Mouse (Mus musculus) midbrain, embryonic 15.5 days (tissue): ENCODE measurements around the gene Lmln. TPM values are rescaled to one million over a fixed set of nuclear protein-coding genes. Genes with fewer than 3 reads are reported as not detected.
"Not testable (repeated sequence)": the region's sequence is repeated elsewhere in the genome, so short reads cannot be mapped to it uniquely, and the experiment has no call there.

Source experiments
- ATAC-seq: fragments of 200-750 bp; cut with Nextera tagmentation; replicated peaks from 2 replicates; pipeline ENCODE4 v1.8.0; 2017; ENCODE audit warnings: moderate TSS enrichment
- H3K27ac ChIP-seq: fragments of 300-500 bp; sonication (generic); 2 replicates; pipeline ENCODE4 v1.5.1; 2015; ENCODE audit warnings: mild to moderate bottlenecking, inconsistent platforms
- H3K27me3 ChIP-seq: fragments of 300-500 bp; sonication (generic); replicated peaks from 2 replicates; pipeline ENCODE4 v1.6.1; 2015; ENCODE audit warnings: inconsistent platforms
- H3K36me3 ChIP-seq: fragments of 300-500 bp; sonication (generic); replicated peaks from 2 replicates; pipeline ENCODE4 v1.6.1; 2015; ENCODE audit warnings: inconsistent platforms
- H3K4me1 ChIP-seq: fragments of 300-500 bp; sonication (generic); 2 replicates; pipeline ENCODE4 v1.6.1; 2015; ENCODE audit warnings: inconsistent platforms
- H3K4me2 ChIP-seq: fragments of 300-500 bp; sonication (generic); 2 replicates; pipeline ENCODE4 v1.6.1; 2015; ENCODE audit warnings: inconsistent platforms, mild to moderate bottlenecking, moderate library complexity
- H3K4me3 ChIP-seq: fragments of 300-500 bp; sonication (generic); 2 replicates; pipeline ENCODE4 v1.5.1; 2015; ENCODE audit warnings: mild to moderate bottlenecking, inconsistent platforms
- H3K9ac ChIP-seq: fragments of 300-500 bp; sonication (generic); 2 replicates; pipeline ENCODE4 v1.6.1; 2015; ENCODE audit warnings: mild to moderate bottlenecking, inconsistent platforms
- H3K9me3 ChIP-seq: fragments of 300-500 bp; sonication (generic); 2 replicates; pipeline ENCODE4 v1.6.1; 2016; ENCODE audit warnings: inconsistent platforms
- WGBS: fragments of 180-500 bp; shearing (Covaris S2); methylation state at CpG from one replicate; pipeline ENCODE4 v1.1.7; 2015; ENCODE audit warnings: mixed read lengths; 5-methylcytosine and 5-hydroxymethylcytosine counted together
- polyA plus RNA-seq: library from polyadenylated mRNA; unstranded; fragments of >200 nt; fragmentation: Nextera tagmentation; extraction: Ambion mirVana; gene quantifications from 2 replicates; pipeline ENCODE4 v1.2.1, GENCODE M21; 2015

The Lmln gene
- polyA plus RNA-seq, 1 experiment from 2014 or later, result 5.1 TPM

- ATAC-seq, result no peak
Observed at GRCm38 (mm10) chr16:33085666-33086065, 23.3 kb downstream of the Lmln start.

GRCm38 (mm10) chr16:33113726-33114125 lies 51.4 kb downstream of the Lmln start:
- WGBS, result 19% methylated on average over 4 of the region's 4 CpGs

More at GRCm38 (mm10) chr16:33085666-33086065, 23.3 kb downstream of the Lmln start:
- WGBS, result 89% methylated on average over 8 of the region's 8 CpGs
- peaks cover 9% of the 10 kb centered on the region for H3K36me3 ChIP-seq
- H3K4me3 ChIP-seq, result no peak overlapping the region
- H3K9ac ChIP-seq, result no peak overlapping the region
- no peaks in the 10 kb centered on the region for H3K4me1 ChIP-seq
- no peaks in the 10 kb centered on the region for H3K27me3 ChIP-seq
- no peaks in the 10 kb centered on the region for H3K9me3 ChIP-seq
- no peak overlapping the region for H3K27ac ChIP-seq
- H3K4me2 ChIP-seq, result no peak overlapping the region

GRCm38 (mm10) chr16:33123373-33123772 lies 61.1 kb downstream of the Lmln start:
- no peak for ATAC-seq
- 90% methylated on average over 8 of the region's 8 CpGs for WGBS

More at GRCm38 (mm10) chr16:33113726-33114125, 51.4 kb downstream of the Lmln start:
- Histone ChIP-seq H3K27ac (no peak overlapping the region), H3K9me3 (no peaks in the 10 kb centered on the region), H3K4me2 (no peak overlapping the region), H3K27me3 (no peaks in the 10 kb centered on the region), H3K4me1 (peaks cover 5% of the 10 kb centered on the region), H3K36me3 (peaks cover 13% of the 10 kb centered on the region; the same call in 1 of the 2 replicates), H3K9ac (no peak overlapping the region), H3K4me3 (no peak overlapping the region)
- ATAC-seq, result no peak

GRCm38 (mm10) chr16:33123938-33124820 lies 61.9 kb downstream of the Lmln start:
- Histone ChIP-seq H3K4me3 (no peak overlapping the region), H3K36me3 (no peaks in the 10 kb centered on the region), H3K9me3 (no peaks in the 10 kb centered on the region), H3K4me2 (no peak overlapping the region), H3K27me3 (no peaks in the 10 kb centered on the region), H3K27ac (no peak overlapping the region), H3K9ac (no peak overlapping the region), H3K4me1 (no peaks in the 10 kb centered on the region)
- ATAC-seq, result no peak
- 78% methylated on average over 24 of the region's 24 CpGs for WGBS

More at GRCm38 (mm10) chr16:33123373-33123772, 61.1 kb downstream of the Lmln start:
- H3K4me3 ChIP-seq, result no peak overlapping the region
- no peaks in the 10 kb centered on the region for H3K9me3 ChIP-seq
- no peak overlapping the region for H3K9ac ChIP-seq
- no peak overlapping the region for H3K4me2 ChIP-seq
- no peaks in the 10 kb centered on the region for H3K27me3 ChIP-seq
- no peaks in the 10 kb centered on the region for H3K36me3 ChIP-seq
- H3K4me1 ChIP-seq, result no peaks in the 10 kb centered on the region
- no peak overlapping the region for H3K27ac ChIP-seq

- no peak for ATAC-seq
- Histone ChIP-seq H3K4me2 (no peak overlapping the region), H3K9me3 (no peaks in the 10 kb centered on the region), H3K4me1 (no peaks in the 10 kb centered on the region), H3K27me3 (no peaks in the 10 kb centered on the region), H3K36me3 (no peaks in the 10 kb centered on the region), H3K4me3 (no peak overlapping the region), H3K9ac (no peak overlapping the region), H3K27ac (no peak overlapping the region)
- 82% methylated on average over 6 of the region's 6 CpGs for WGBS
Observed at GRCm38 (mm10) chr16:33127052-33127451, 64.7 kb downstream of the Lmln start.

DNA sequence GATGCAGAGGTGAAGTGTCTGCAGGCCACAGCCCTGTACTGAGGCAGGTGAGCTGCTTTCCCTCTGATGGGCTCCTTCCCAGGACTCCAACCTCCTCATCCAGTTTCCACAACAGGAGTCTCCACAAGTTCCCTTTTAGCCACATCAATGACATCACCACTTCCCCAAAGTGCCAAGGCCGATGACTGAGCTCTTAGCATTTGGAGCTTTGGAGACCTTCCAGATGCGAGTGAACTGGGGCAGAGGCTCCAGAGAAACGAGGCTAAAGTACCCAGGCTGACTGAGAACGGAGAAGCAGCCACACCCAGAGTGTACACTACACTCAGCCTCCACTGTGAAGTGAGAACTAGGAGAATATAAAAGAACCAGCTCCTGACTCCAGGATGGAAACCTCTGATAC lies 68.4 kb downstream of the Lmln start:
- Histone ChIP-seq H3K36me3 (no peaks in the 10 kb centered on the region), H3K4me1 (no peaks in the 10 kb centered on the region), H3K27ac (no peak overlapping the region), H3K9me3 (no peaks in the 10 kb centered on the region), H3K27me3 (no peaks in the 10 kb centered on the region), H3K4me3 (no peak overlapping the region), H3K9ac (no peak overlapping the region), H3K4me2 (no peak overlapping the region)
- no peak for ATAC-seq
- 68% methylated on average over 4 of the region's 4 CpGs for WGBS

- no peak overlapping the region for H3K27ac ChIP-seq
- no peaks in the 10 kb centered on the region for H3K9me3 ChIP-seq
- H3K27me3 ChIP-seq, result no peaks in the 10 kb centered on the region
- H3K4me3 ChIP-seq, result no peak overlapping the region
- WGBS, result 79% methylated on average over 13 of the region's 13 CpGs
- no peak overlapping the region for H3K4me2 ChIP-seq
- ATAC-seq, result no peak
- H3K4me1 ChIP-seq, result no peaks in the 10 kb centered on the region
- H3K36me3 ChIP-seq, result no peaks in the 10 kb centered on the region
- H3K9ac ChIP-seq, result no peak overlapping the region
Observed at GRCm38 (mm10) chr16:33133186-33133585, 70.9 kb downstream of the Lmln start.

- Histone ChIP-seq H3K9ac (no peak overlapping the region), H3K27ac (no peak overlapping the region), H3K4me3 (no peak overlapping the region), H3K4me2 (no peak overlapping the region), H3K4me1 (no peaks in the 10 kb centered on the region), H3K36me3 (no peaks in the 10 kb centered on the region), H3K9me3 (no peaks in the 10 kb centered on the region), H3K27me3 (no peaks in the 10 kb centered on the region)
- ATAC-seq, result no peak
- WGBS, result 71% methylated on average over 4 of the region's 4 CpGs
Observed at GRCm38 (mm10) chr16:33135167-33135566, 72.8 kb downstream of the Lmln start.

DNA sequence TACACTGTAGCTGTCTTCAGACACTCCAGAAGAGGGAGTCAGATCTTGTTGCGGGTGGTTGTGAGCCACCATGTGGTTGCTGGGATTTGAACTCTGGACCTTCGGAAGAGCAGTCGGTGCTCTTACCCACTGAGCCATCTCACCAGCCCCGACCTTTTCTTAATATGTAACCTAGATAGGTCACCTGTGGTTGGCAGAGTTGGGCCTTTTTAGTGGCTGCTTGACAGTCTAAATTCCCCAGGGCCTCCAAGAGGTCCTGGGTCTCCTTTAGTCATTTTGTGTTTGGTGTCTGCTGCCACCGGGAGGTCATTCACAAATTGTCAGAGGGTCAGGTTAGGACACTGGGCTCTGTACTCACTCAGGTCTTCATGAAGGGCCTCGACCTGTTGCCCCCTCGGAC lies 76.7 kb downstream of the Lmln start:
- not testable (repeated sequence) for H3K4me1 ChIP-seq, H3K36me3 ChIP-seq, ATAC-seq, H3K9ac ChIP-seq, H3K27me3 ChIP-seq, H3K4me2 ChIP-seq, H3K9me3 ChIP-seq, H3K4me3 ChIP-seq, H3K27ac ChIP-seq
- WGBS, result 81% methylated on average over 6 of the region's 7 CpGs

- no peaks in the 10 kb centered on the region for H3K36me3 ChIP-seq
- WGBS, result 33% methylated on average over 3 of the region's 3 CpGs
Observed at GRCm38 (mm10) chr16:33141758-33142280, 79.5 kb downstream of the Lmln start.

DNA sequence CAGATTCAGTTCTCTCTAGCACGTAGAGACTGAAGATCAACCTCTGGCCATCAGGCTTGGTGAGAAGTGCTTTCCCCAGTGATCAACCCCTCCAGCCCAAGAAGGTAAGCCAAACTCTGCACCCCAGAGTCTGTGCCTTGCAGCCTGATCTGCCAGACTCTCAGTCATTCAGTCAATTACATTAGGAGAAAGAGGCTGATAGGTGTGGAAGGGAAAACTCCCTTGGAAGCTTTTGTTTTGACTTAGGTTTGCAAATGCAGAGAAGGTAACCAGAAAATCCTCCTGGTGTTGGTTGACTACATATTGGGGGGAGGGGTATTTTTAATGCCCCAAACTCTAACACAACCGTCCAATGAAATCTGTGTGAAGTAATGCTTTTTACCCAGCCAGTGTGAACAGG lies 81.1 kb downstream of the Lmln start:
- Histone ChIP-seq H3K36me3 (no peaks in the 10 kb centered on the region), H3K9ac (no peak overlapping the region), H3K9me3 (no peaks in the 10 kb centered on the region), H3K27ac (no peak overlapping the region), H3K4me3 (no peak overlapping the region), H3K27me3 (no peaks in the 10 kb centered on the region), H3K4me1 (no peaks in the 10 kb centered on the region), H3K4me2 (no peak overlapping the region)
- WGBS, result 83% methylated on average over 2 of the region's 2 CpGs
- ATAC-seq, result no peak

More at GRCm38 (mm10) chr16:33141758-33142280, 79.5 kb downstream of the Lmln start:
- ATAC-seq, result no peak
- Histone ChIP-seq H3K4me3 (no peak overlapping the region), H3K9ac (no peak overlapping the region), H3K27me3 (no peaks in the 10 kb centered on the region), H3K4me2 (no peak overlapping the region), H3K9me3 (no peaks in the 10 kb centered on the region), H3K4me1 (no peaks in the 10 kb centered on the region), H3K27ac (no peak overlapping the region)

GRCm38 (mm10) chr16:33146185-33146584 lies 83.9 kb downstream of the Lmln start:
- no peaks in the 10 kb centered on the region for H3K4me1 ChIP-seq
- no peaks in the 10 kb centered on the region for H3K36me3 ChIP-seq
- WGBS, result 99% methylated on average over 3 of the region's 3 CpGs
- H3K9me3 ChIP-seq, result no peaks in the 10 kb centered on the region
- no peak overlapping the region for H3K27ac ChIP-seq
- ATAC-seq, result no peak
- no peak overlapping the region for H3K4me3 ChIP-seq
- H3K4me2 ChIP-seq, result no peak overlapping the region
- H3K9ac ChIP-seq, result no peak overlapping the region
- no peaks in the 10 kb centered on the region for H3K27me3 ChIP-seq

- ATAC-seq, result no peak
- H3K36me3 ChIP-seq, result no peaks in the 10 kb centered on the region
- H3K4me2 ChIP-seq, result no peak overlapping the region
- H3K27ac ChIP-seq, result no peak overlapping the region
- no peaks in the 10 kb centered on the region for H3K4me1 ChIP-seq
- no peak overlapping the region for H3K9ac ChIP-seq
- no peaks in the 10 kb centered on the region for H3K27me3 ChIP-seq
- 84% methylated on average over 4 of the region's 4 CpGs for WGBS
- H3K4me3 ChIP-seq, result no peak overlapping the region
- no peaks in the 10 kb centered on the region for H3K9me3 ChIP-seq
Observed at GRCm38 (mm10) chr16:33148135-33148534, 85.8 kb downstream of the Lmln start.
